Mouse (Mus musculus) embryonic facial prominence, embryonic 14.5 days (tissue): Measurements from ENCODE around the gene Gm17079. TPM values are rescaled to one million over a fixed set of nuclear protein-coding genes. Genes with fewer than 3 reads are reported as not detected.

Experiments
- polyA plus RNA-seq: library from polyadenylated mRNA; unstranded; fragments of >200 nt; fragmentation: Nextera tagmentation; extraction: Ambion mirVana; gene quantifications from 2 replicates; pipeline ENCODE4 v1.2.1, GENCODE M21; 2014

Gm17079 gene
- polyA plus RNA-seq, 1 experiment from 2014 or later: not detected

Other genes starting within 250 kb of the Gm17079 start
- gene Vmn2r89, start 243.6 kb downstream of the Gm17079 start, polyA plus RNA-seq: not detected in 2 replicates
- gene Gm5622, start 142.7 kb downstream of the Gm17079 start, polyA plus RNA-seq: not detected in 2 replicates
- not detected in 2 replicates for gene Gm17175, start 121.4 kb downstream of the Gm17079 start, polyA plus RNA-seq
- gene Gm17174, start 103.3 kb downstream of the Gm17079 start, polyA plus RNA-seq: not detected in 2 replicates
- gene Gm17078, start 84.2 kb downstream of the Gm17079 start, polyA plus RNA-seq: not detected in 2 replicates
- gene Gm4181, start 59.8 kb downstream of the Gm17079 start, polyA plus RNA-seq: not detected in 2 replicates
- gene Gm5800, start 21.7 kb upstream of the Gm17079 start, polyA plus RNA-seq: not detected in 2 replicates
- gene Ang4, start 78.1 kb upstream of the Gm17079 start, polyA plus RNA-seq: not detected in 2 replicates
- gene AY358078, start 104.6 kb upstream of the Gm17079 start, polyA plus RNA-seq: not detected in 2 replicates
- not detected in 2 replicates for gene Ear6, start 158.2 kb upstream of the Gm17079 start, polyA plus RNA-seq
- gene Mettl17, start 189.4 kb upstream of the Gm17079 start, polyA plus RNA-seq: 30.6 and 36.5 TPM in 2 replicates
- 1.3 and 1.5 TPM in 2 replicates for gene Slc39a2, start 197.4 kb upstream of the Gm17079 start, polyA plus RNA-seq
- 47.5 and 57.5 TPM in 2 replicates for gene Ndrg2, start 218.7 kb upstream of the Gm17079 start, polyA plus RNA-seq
- gene Tppp2, start 223.0 kb upstream of the Gm17079 start, polyA plus RNA-seq: not detected in 2 replicates
- not detected in 2 replicates for gene Rnase13, start 227.3 kb upstream of the Gm17079 start, polyA plus RNA-seq